Mouse (Mus musculus) leukemia stem cell, adult 10-12 weeks (primary cell): ENCODE measurements around the gene Olfr593. TPM values are rescaled to one million over a fixed set of nuclear protein-coding genes. Genes with fewer than 3 reads are reported as not detected.

ENCODE experiments used
- polyA plus RNA-seq: library from polyadenylated mRNA; stranded (reverse); fragments of >175 nt; gene quantifications from 2 replicates; pipeline ENCODE4 v1.2.3, GENCODE M21; 2012; ENCODE audit warnings: low replicate concordance

The Olfr593 gene
- polyA plus RNA-seq = not detected in 2 replicates

GRCm38 (mm10) chr7:103211562-103211961, at the start of gene Olfr593:
Gene Olfr593 (plus strand): TSS chr7:103211862.

GRCm38 (mm10) chr7:103178240-103178639, 33.4 kb upstream of the Olfr593 start, which contains the start of gene Olfr591:
Gene Olfr591 (minus strand): TSS chr7:103178340.

GRCm38 (mm10) chr7:103184503-103184902, 27.2 kb upstream of the Olfr593 start, which contains the start of gene Olfr592:
Gene Olfr592 (plus strand): TSS chr7:103184803.

GRCm38 (mm10) chr7:103216696-103217095, 5.0 kb downstream of the Olfr593 start, which contains the start of gene Olfr594:
Gene Olfr594 (plus strand): TSS chr7:103216996.

GRCm38 (mm10) chr7:103252405-103252804, 40.7 kb downstream of the Olfr593 start, which contains the start of gene Usp17ld:
Gene Usp17ld (minus strand): TSS chr7:103252505.

Other genes starting within 250 kb of the Olfr593 start
- gene Olfr576, start 249.2 kb upstream of the Olfr593 start, polyA plus RNA-seq = not detected in 2 replicates
- gene Olfr577, start 235.9 kb upstream of the Olfr593 start, polyA plus RNA-seq = not detected in 2 replicates
- gene Olfr578, start 222.5 kb upstream of the Olfr593 start, polyA plus RNA-seq = not detected in 2 replicates
- gene Olfr582, start 173.8 kb upstream of the Olfr593 start, polyA plus RNA-seq = not detected in 2 replicates
- not detected in 2 replicates for gene Olfr583, start 160.6 kb upstream of the Olfr593 start, polyA plus RNA-seq
- not detected in 2 replicates for gene Olfr584, start 130.0 kb upstream of the Olfr593 start, polyA plus RNA-seq
- gene Olfr585, start 114.1 kb upstream of the Olfr593 start, polyA plus RNA-seq = not detected in 2 replicates
- not detected in 2 replicates for gene Olfr586, start 86.2 kb upstream of the Olfr593 start, polyA plus RNA-seq
- not detected in 2 replicates for gene Olfr588-ps1, start 71.0 kb upstream of the Olfr593 start, polyA plus RNA-seq
- gene Olfr589, start 55.5 kb upstream of the Olfr593 start, polyA plus RNA-seq = not detected in 2 replicates
- gene Olfr591, start 33.5 kb upstream of the Olfr593 start, polyA plus RNA-seq = not detected in 2 replicates
- not detected in 2 replicates for gene Olfr592, start 27.1 kb upstream of the Olfr593 start, polyA plus RNA-seq
- gene Olfr594, start 5.1 kb downstream of the Olfr593 start, polyA plus RNA-seq = not detected in 2 replicates
- not detected in 2 replicates for gene Usp17ld, start 40.6 kb downstream of the Olfr593 start, polyA plus RNA-seq
- not detected in 2 replicates for gene Olfr596, start 93.8 kb downstream of the Olfr593 start, polyA plus RNA-seq
- not detected in 2 replicates for gene Olfr597, start 104.5 kb downstream of the Olfr593 start, polyA plus RNA-seq
- gene Olfr598, start 111.7 kb downstream of the Olfr593 start, polyA plus RNA-seq = not detected in 2 replicates
- not detected in 2 replicates for gene Olfr599, start 124.1 kb downstream of the Olfr593 start, polyA plus RNA-seq
- gene Olfr600, start 137.8 kb downstream of the Olfr593 start, polyA plus RNA-seq = 0.05 TPM in 1 of 2 replicates, not detected in the other
- gene Olfr601, start 150.8 kb downstream of the Olfr593 start, polyA plus RNA-seq = not detected in 2 replicates
- gene Olfr603, start 174.3 kb downstream of the Olfr593 start, polyA plus RNA-seq = not detected in 2 replicates
- gene Usp17lc, start 203.2 kb downstream of the Olfr593 start, polyA plus RNA-seq = not detected in 2 replicates
- gene Olfr605, start 233.6 kb downstream of the Olfr593 start, polyA plus RNA-seq = not detected in 2 replicates
- not detected in 2 replicates for gene Olfr606, start 237.2 kb downstream of the Olfr593 start, polyA plus RNA-seq